Mouse (Mus musculus): ENCODE data around the gene Spem2. TPM values are rescaled to one million over a fixed set of nuclear protein-coding genes. Genes with fewer than 3 reads are reported as not detected.

Spem2 gene
- total and polyA plus RNA-seq, 3 experiments: not detected

DNA sequence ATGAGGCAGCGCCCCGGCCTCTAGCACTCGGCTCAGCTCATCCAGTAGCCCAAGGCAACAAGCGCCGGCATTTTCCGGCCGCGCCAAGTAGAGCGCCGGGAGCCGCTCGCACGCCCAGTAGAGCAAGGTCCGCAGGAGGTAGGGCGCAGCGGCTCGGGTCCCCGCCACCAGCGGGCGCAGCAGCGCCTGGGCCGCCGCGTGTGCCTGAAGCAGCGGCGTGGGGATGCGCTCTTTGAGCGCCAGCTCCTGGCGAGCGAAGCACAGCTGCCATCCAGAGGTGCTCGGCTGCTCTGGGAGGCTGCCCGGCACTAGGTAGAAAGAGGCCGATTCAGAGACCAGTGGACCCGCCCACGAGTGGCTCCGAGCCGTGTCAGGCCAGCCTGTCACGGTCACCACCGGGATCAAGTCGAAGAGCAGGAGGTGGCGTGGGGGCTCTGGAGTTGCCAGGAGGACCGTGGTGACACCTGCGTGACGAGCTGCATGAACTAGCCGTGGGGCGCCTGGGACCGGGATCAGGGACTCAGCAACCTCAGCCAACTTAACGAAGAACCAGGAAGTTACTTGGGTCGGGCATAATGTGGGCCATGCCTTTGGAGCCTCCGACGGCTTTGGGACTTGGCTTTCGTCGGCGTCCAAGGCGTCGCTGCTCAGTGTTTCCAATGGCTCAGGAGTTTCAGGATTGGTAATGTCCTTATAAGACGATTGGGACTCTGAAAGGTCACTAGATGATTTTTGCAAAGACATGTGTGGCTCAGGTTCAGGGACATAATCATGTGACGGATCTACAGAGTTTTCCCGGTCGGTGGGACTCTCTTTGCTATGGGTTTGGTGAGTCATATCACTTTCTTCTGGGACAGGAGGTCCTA, 14.2 kb downstream of the Spem2 start (continued):
- TF ChIP-seq TCF12 (IDR thresholded peaks at IDR 0.05; ENCODE audit: low read depth, low read length): peak; percentile 63

DNA sequence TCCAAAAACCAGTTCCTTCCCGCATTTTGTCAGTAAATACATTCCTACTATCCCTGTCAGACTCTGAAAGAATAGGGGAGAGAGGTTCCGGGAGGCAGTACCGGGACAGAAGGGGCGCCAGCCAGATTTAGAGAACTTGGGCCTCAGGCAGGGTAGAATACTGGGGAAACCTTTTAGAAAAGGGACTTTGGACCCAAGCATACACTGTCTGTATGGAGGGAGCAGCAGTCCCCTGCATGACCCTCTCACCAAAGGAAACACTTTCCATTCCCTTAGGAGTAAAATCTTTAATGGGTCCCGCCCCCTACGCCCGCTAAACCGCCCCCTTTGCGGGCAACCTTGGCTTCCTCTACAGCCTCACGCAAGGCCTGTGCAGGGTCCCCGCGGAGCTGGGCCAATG, 14.9 kb downstream of the Spem2 start:
- peaks cover 24% of the 10 kb centered on the region for H3K9me3 ChIP-seq (replicated peaks; ENCODE audit: low read length)
- H3K27ac ChIP-seq (ENCODE audit: insufficient read depth, low read depth): no peak overlapping the region
- in situ Hi-C loops (cut with MboI; ENCODE audit: low pct_ligation_motif_present, low pct_unique_long_range_greater_than_20kb, low sequenced_read_pairs): loop anchor here (5.0 kb wide), 1 partner anchor 74 kb away; the partner anchor contains the start of gene Tmem95
- H3K9ac ChIP-seq (ENCODE audit: insufficient read depth, low read depth): peak overlapping the region; percentile 2; the same call in 1 of the 2 replicates
- no peaks in the 10 kb centered on the region for H3K36me3 ChIP-seq (replicated peaks in 1 of 2; ENCODE audit: control insufficient read depth in 1 of 2, insufficient read depth in 1 of 2, low read length in 1 of 2)
- dilution Hi-C loops (cut with MboI; ENCODE audit: extremely low pct_ligation_motif_present, extremely low pct_unique_long_range_greater_than_20kb, low sequenced_read_pairs): no loop called here
- peak overlapping the region; percentile 72 for H3K4me2 ChIP-seq (ENCODE audit: insufficient read depth, low read depth, poor library complexity, severe bottlenecking)
- H3K79me2 ChIP-seq (replicated peaks; ENCODE audit: control insufficient read depth, extremely low read depth, insufficient read depth, poor library complexity, severe bottlenecking): no peaks in the 10 kb centered on the region
- H3K4me1 ChIP-seq (ENCODE audit: control insufficient read depth in 1 of 2, insufficient read depth in 2 of 2): peaks cover 12 to 43% of the 10 kb centered on the region in 2 experiments
- H3K4me3 ChIP-seq (replicated peaks in 1 of 3; ENCODE audit: low read depth in 2 of 3, low read length in 2 of 3, poor library complexity in 1 of 3): peak overlapping the region; percentile 11 to 39 (median 37)
- H3K27me3 ChIP-seq (replicated peaks): peaks cover 48% of the 10 kb centered on the region
- TF ChIP-seq TBP (conservative IDR thresholded peaks at IDR 0.05; ENCODE audit: low read depth, low read length): 0 out of 2 replicates have a peak, but pooled peaks have one; percentile 11
- TF ChIP-seq MAFK (IDR thresholded peaks at IDR 0.05; ENCODE audit: insufficient replicate concordance, low read length): no peak
- TF ChIP-seq ETS1 (conservative IDR thresholded peaks at IDR 0.05; ENCODE audit: low read depth, low read length): no peak
- no peak for TF ChIP-seq RAD21 (IDR thresholded peaks at IDR 0.05; ENCODE audit: low read depth, low read length)
- TF ChIP-seq USF1 (IDR thresholded peaks at IDR 0.05; ENCODE audit: low read depth, low read length): no peak
- no peak for TF ChIP-seq BHLHE40 (IDR thresholded peaks at IDR 0.05; ENCODE audit: low read depth, low read length)
- no peak for DNase-seq (ENCODE audit: extremely low read depth)

DNA sequence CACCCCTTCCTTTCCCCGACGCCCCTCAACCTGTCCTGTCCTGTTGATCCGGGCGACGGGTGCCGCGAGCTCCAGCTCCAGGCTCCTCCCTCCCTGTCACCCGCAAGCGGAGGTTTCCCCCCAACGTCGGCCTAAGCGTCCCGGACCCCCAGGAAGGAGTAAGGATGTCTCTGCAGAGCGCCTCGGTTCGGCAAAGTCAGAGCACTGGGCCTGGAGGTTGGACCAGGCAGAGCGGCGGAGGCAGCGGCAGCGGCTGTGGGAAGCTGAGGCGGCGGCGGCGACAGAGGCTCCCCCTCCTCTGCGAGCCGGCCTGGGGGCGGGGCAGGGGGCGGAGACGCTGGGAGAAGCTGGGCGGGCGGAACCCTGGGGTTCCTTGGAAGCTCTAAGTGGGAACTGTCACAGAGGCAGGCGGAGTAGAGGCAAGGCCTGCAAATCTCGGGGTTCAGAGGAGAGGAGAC, 15.6 kb downstream of the Spem2 start:
- no peak for DNase-seq (ENCODE audit: extremely low read depth)
- H3K4me2 ChIP-seq (ENCODE audit: insufficient read depth, low read depth, poor library complexity, severe bottlenecking): peak overlapping the region; percentile 72
- H3K4me3 ChIP-seq (replicated peaks in 1 of 3; ENCODE audit: low read depth in 2 of 3, low read length in 2 of 3, poor library complexity in 1 of 3): peak overlapping the region; percentile 39 to 57 (median 42)
- H3K9ac ChIP-seq (ENCODE audit: insufficient read depth, low read depth): peak overlapping the region; percentile 27; the same call in 1 of the 2 replicates
- H3K4me1 ChIP-seq (ENCODE audit: control insufficient read depth in 1 of 2, insufficient read depth in 2 of 2): peaks cover 12 to 50% of the 10 kb centered on the region in 2 experiments
- dilution Hi-C loops (cut with MboI; ENCODE audit: extremely low pct_ligation_motif_present, extremely low pct_unique_long_range_greater_than_20kb, low sequenced_read_pairs): no loop called here
- peaks cover 24% of the 10 kb centered on the region for H3K9me3 ChIP-seq (replicated peaks; ENCODE audit: low read length)
- TF ChIP-seq USF1 (IDR thresholded peaks at IDR 0.05; ENCODE audit: low read depth, low read length) (no peak), RCOR1 (conservative IDR thresholded peaks at IDR 0.05; ENCODE audit: low read depth, low read length) (no peak), TBP (conservative IDR thresholded peaks at IDR 0.05; ENCODE audit: low read depth, low read length) (no peak), SIN3A (IDR thresholded peaks at IDR 0.05; ENCODE audit: low read length) (peak; percentile 28; the same call in 1 of the 2 replicates)
- H3K79me2 ChIP-seq (replicated peaks; ENCODE audit: control insufficient read depth, extremely low read depth, insufficient read depth, poor library complexity, severe bottlenecking): no peaks in the 10 kb centered on the region
- no peak overlapping the region for H3K27ac ChIP-seq (ENCODE audit: insufficient read depth, low read depth)
- H3K36me3 ChIP-seq (replicated peaks in 1 of 2; ENCODE audit: control insufficient read depth in 1 of 2, insufficient read depth in 1 of 2, low read length in 1 of 2): no peaks in the 10 kb centered on the region
- in situ Hi-C loops (cut with MboI; ENCODE audit: low pct_ligation_motif_present, low pct_unique_long_range_greater_than_20kb, low sequenced_read_pairs): loop anchor here (5.0 kb wide), 1 partner anchor 75 kb away; the partner anchor contains the start of gene Tmem95
- H3K27me3 ChIP-seq (replicated peaks): peaks cover 45% of the 10 kb centered on the region

Measured in CH12.LX (cell line).